Mouse (Mus musculus) midbrain, embryonic 12.5 days (tissue): ENCODE data around the gene Sst. TPM values are rescaled to one million over a fixed set of nuclear protein-coding genes. Genes with fewer than 3 reads are reported as not detected.
A peak's percentile ranks its signal among the peaks of the same experiment; 100 is the strongest.
"Not testable (repeated sequence)": the region's sequence is repeated elsewhere in the genome, so short reads cannot be mapped to it uniquely, and the experiment has no call there.

Source experiments
- ATAC-seq: fragments of 200-750 bp; cut with Nextera tagmentation; 2 replicates; pipeline ENCODE4 v1.8.0; 2017; ENCODE audit warnings: low read depth, moderate TSS enrichment, moderate library complexity; ENCODE audit not compliant: low FRiP score
- H3K27ac ChIP-seq: fragments of 300-500 bp; sonication (generic); replicated peaks from 2 replicates; pipeline ENCODE4 v1.5.1; 2016; ENCODE audit warnings: mild to moderate bottlenecking
- H3K27me3 ChIP-seq: fragments of 300-500 bp; sonication (generic); 2 replicates; pipeline ENCODE4 v1.6.1; 2016; ENCODE audit warnings: mild to moderate bottlenecking
- H3K36me3 ChIP-seq: fragments of 300-500 bp; sonication (generic); 2 replicates; pipeline ENCODE4 v1.6.1; 2016
- H3K4me1 ChIP-seq: fragments of 300-500 bp; sonication (generic); 2 replicates; pipeline ENCODE4 v1.6.1; 2016
- H3K4me2 ChIP-seq: fragments of 300-500 bp; sonication (generic); replicated peaks from 2 replicates; pipeline ENCODE4 v1.6.1; 2016; ENCODE audit warnings: mild to moderate bottlenecking, moderate library complexity
- H3K4me3 ChIP-seq: fragments of 300-500 bp; sonication (generic); 2 replicates; pipeline ENCODE4 v1.5.1; 2016; ENCODE audit warnings: mild to moderate bottlenecking
- H3K9ac ChIP-seq: fragments of 300-500 bp; sonication (generic); replicated peaks from 2 replicates; pipeline ENCODE4 v1.6.1; 2016; ENCODE audit warnings: mild to moderate bottlenecking, moderate library complexity
- H3K9me3 ChIP-seq: fragments of 300-500 bp; sonication (generic); 2 replicates; pipeline ENCODE4 v1.6.1; 2016; ENCODE audit warnings: mild to moderate bottlenecking
- WGBS: fragments of 180-500 bp; shearing (Covaris S2); methylation state at CpG from one replicate; pipeline ENCODE4 v1.1.7; 2016; 5-methylcytosine and 5-hydroxymethylcytosine counted together
- polyA plus RNA-seq: library from polyadenylated mRNA; unstranded; fragments of >200 nt; fragmentation: Nextera tagmentation; extraction: Ambion mirVana; gene quantifications from 2 replicates; pipeline ENCODE4 v1.2.1, GENCODE M21; 2016

Gene Sst
- 65.2 and 82.0 TPM in 2 replicates for polyA plus RNA-seq

- Histone ChIP-seq H3K36me3 (no peaks in the 10 kb centered on the region), H3K4me2 (peak within 1 kb of the TSS; percentile 37), H3K27me3 (peaks cover 32% of the 10 kb centered on the region), H3K4me3 (peak within 1 kb of the TSS; percentile 25), H3K4me1 (peaks cover 12% of the 10 kb centered on the region), H3K9me3 (no peaks in the 10 kb centered on the region), H3K9ac (0 out of 2 replicates have a peak within 1 kb of the TSS, but pooled peaks have one; percentile 24), H3K27ac (no peak within 1 kb of the TSS)
- no peak for ATAC-seq
- 6% methylated on average over 25 of the region's 26 CpGs for WGBS
Observed at GRCm38 (mm10) chr16:23890636-23891035, at the start of gene Sst. Sst (minus strand) TSS chr16:23890958.

- no peaks in the 10 kb centered on the region for H3K27me3 ChIP-seq
- H3K36me3 ChIP-seq: no peaks in the 10 kb centered on the region
- 77% methylated on average over 2 of the region's 2 CpGs for whole genome bisulfite sequencing
- ATAC-seq: no peak
- H3K27ac ChIP-seq: no peak overlapping the region
- no peak overlapping the region for H3K9ac ChIP-seq
- no peak overlapping the region for H3K4me3 ChIP-seq
- H3K9me3 ChIP-seq: no peaks in the 10 kb centered on the region
- H3K4me1 ChIP-seq: no peaks in the 10 kb centered on the region
- no peak overlapping the region for H3K4me2 ChIP-seq
Observed at GRCm38 (mm10) chr16:23934397-23934796, 43.6 kb upstream of the Sst start.

GRCm38 (mm10) chr16:23932294-23932693, 41.5 kb upstream of the Sst start, which contains the start of gene Rtp2:
Rtp2 (minus strand) TSS chr16:23932394.
- Histone ChIP-seq H3K36me3 (no peaks in the 10 kb centered on the region), H3K27me3 (no peaks in the 10 kb centered on the region), H3K27ac (no peak within 1 kb of the TSS), H3K4me1 (no peaks in the 10 kb centered on the region), H3K4me2 (no peak within 1 kb of the TSS), H3K4me3 (no peak within 1 kb of the TSS), H3K9me3 (no peaks in the 10 kb centered on the region), H3K9ac (no peak within 1 kb of the TSS)
- WGBS: 69% methylated on average over 11 of the region's 11 CpGs
- ATAC-seq: no peak

GRCm38 (mm10) chr16:23931275-23931674, 40.5 kb upstream of the Sst start:
- H3K27me3 ChIP-seq: no peaks in the 10 kb centered on the region
- no peak for ATAC-seq
- no peaks in the 10 kb centered on the region for H3K9me3 ChIP-seq
- 85% methylated on average over 18 of the region's 18 CpGs for WGBS
- H3K36me3 ChIP-seq: no peaks in the 10 kb centered on the region
- H3K27ac ChIP-seq: no peak overlapping the region
- no peak overlapping the region for H3K9ac ChIP-seq
- no peak overlapping the region for H3K4me2 ChIP-seq
- H3K4me3 ChIP-seq: no peak overlapping the region
- H3K4me1 ChIP-seq: no peaks in the 10 kb centered on the region

- no peaks in the 10 kb centered on the region for H3K9me3 ChIP-seq
- H3K4me1 ChIP-seq: no peaks in the 10 kb centered on the region
- H3K36me3 ChIP-seq: no peaks in the 10 kb centered on the region
- no peaks in the 10 kb centered on the region for H3K27me3 ChIP-seq
- H3K9ac ChIP-seq: no peak overlapping the region
- no peak for ATAC-seq
- no peak overlapping the region for H3K4me3 ChIP-seq
- no peak overlapping the region for H3K4me2 ChIP-seq
- H3K27ac ChIP-seq: no peak overlapping the region
- 87% methylated on average over 3 of the region's 3 CpGs for WGBS
Observed at GRCm38 (mm10) chr16:23930426-23931073, 39.8 kb upstream of the Sst start.

GRCm38 (mm10) chr16:23927301-23928114, 36.8 kb upstream of the Sst start:
- 93% methylated on average over 33 of the region's 33 CpGs for WGBS
- Histone ChIP-seq H3K4me2 (no peak overlapping the region), H3K9ac (no peak overlapping the region), H3K27ac (no peak overlapping the region), H3K27me3 (no peaks in the 10 kb centered on the region), H3K4me3 (no peak overlapping the region), H3K4me1 (no peaks in the 10 kb centered on the region), H3K9me3 (no peaks in the 10 kb centered on the region), H3K36me3 (no peaks in the 10 kb centered on the region)
- ATAC-seq: no peak

GRCm38 (mm10) chr16:23922906-23923305, 32.1 kb upstream of the Sst start:
- H3K4me1 ChIP-seq: no peaks in the 10 kb centered on the region
- H3K4me3 ChIP-seq: no peak overlapping the region
- H3K36me3 ChIP-seq: no peaks in the 10 kb centered on the region
- H3K9ac ChIP-seq: no peak overlapping the region
- ATAC-seq: no peak
- H3K27ac ChIP-seq: no peak overlapping the region
- 81% methylated on average over 1 of the region's 1 CpGs for WGBS
- H3K9me3 ChIP-seq: no peaks in the 10 kb centered on the region
- H3K27me3 ChIP-seq: no peaks in the 10 kb centered on the region
- no peak overlapping the region for H3K4me2 ChIP-seq

- WGBS: 89% methylated on average over 5 of the region's 5 CpGs
- Histone ChIP-seq H3K4me3 (no peak overlapping the region), H3K4me2 (no peak overlapping the region), H3K9ac (no peak overlapping the region), H3K9me3 (no peaks in the 10 kb centered on the region), H3K36me3 (no peaks in the 10 kb centered on the region), H3K27ac (no peak overlapping the region), H3K4me1 (no peaks in the 10 kb centered on the region), H3K27me3 (no peaks in the 10 kb centered on the region)
- ATAC-seq: no peak
Observed at GRCm38 (mm10) chr16:23921697-23922096, 30.9 kb upstream of the Sst start.

- WGBS: 92% methylated on average over 2 of the region's 2 CpGs
Observed at GRCm38 (mm10) chr16:23919418-23919817, 28.7 kb upstream of the Sst start.

GRCm38 (mm10) chr16:23913401-23913800, 22.6 kb upstream of the Sst start:
- no peaks in the 10 kb centered on the region for H3K4me1 ChIP-seq
- H3K4me3 ChIP-seq: no peak overlapping the region
- H3K9ac ChIP-seq: no peak overlapping the region
- H3K36me3 ChIP-seq: no peaks in the 10 kb centered on the region
- no peaks in the 10 kb centered on the region for H3K27me3 ChIP-seq
- no peaks in the 10 kb centered on the region for H3K9me3 ChIP-seq
- ATAC-seq: no peak
- H3K27ac ChIP-seq: no peak overlapping the region
- H3K4me2 ChIP-seq: no peak overlapping the region
- 60% methylated on average over 3 of the region's 3 CpGs for WGBS

More at GRCm38 (mm10) chr16:23919418-23919817, 28.7 kb upstream of the Sst start:
- no peak overlapping the region for H3K27ac ChIP-seq
- H3K4me1 ChIP-seq: no peaks in the 10 kb centered on the region
- no peaks in the 10 kb centered on the region for H3K36me3 ChIP-seq
- H3K4me3 ChIP-seq: no peak overlapping the region
- no peak overlapping the region for H3K4me2 ChIP-seq
- no peak overlapping the region for H3K9ac ChIP-seq
- ATAC-seq: no peak
- H3K27me3 ChIP-seq: no peaks in the 10 kb centered on the region
- no peaks in the 10 kb centered on the region for H3K9me3 ChIP-seq

- Histone ChIP-seq H3K4me1 (no peaks in the 10 kb centered on the region), H3K9ac (no peak overlapping the region), H3K27ac (no peak overlapping the region), H3K27me3 (no peaks in the 10 kb centered on the region), H3K9me3 (no peaks in the 10 kb centered on the region), H3K4me2 (no peak overlapping the region), H3K36me3 (no peaks in the 10 kb centered on the region), H3K4me3 (no peak overlapping the region)
- no peak for ATAC-seq
- WGBS: 85% methylated on average over 13 of the region's 13 CpGs
Observed at GRCm38 (mm10) chr16:23912741-23913140, 22.0 kb upstream of the Sst start.

- H3K9me3 ChIP-seq, H3K27ac ChIP-seq, H3K9ac ChIP-seq, H3K4me3 ChIP-seq, ATAC-seq, H3K27me3 ChIP-seq, H3K4me2 ChIP-seq, H3K36me3 ChIP-seq, H3K4me1 ChIP-seq: not testable (repeated sequence)
- 87% methylated on average over 3 of the region's 3 CpGs for WGBS
Observed at GRCm38 (mm10) chr16:23909015-23909354, 18.2 kb upstream of the Sst start.
